ENCODE assay signal across 17 mouse cellular contexts in the genomic region with DNA sequence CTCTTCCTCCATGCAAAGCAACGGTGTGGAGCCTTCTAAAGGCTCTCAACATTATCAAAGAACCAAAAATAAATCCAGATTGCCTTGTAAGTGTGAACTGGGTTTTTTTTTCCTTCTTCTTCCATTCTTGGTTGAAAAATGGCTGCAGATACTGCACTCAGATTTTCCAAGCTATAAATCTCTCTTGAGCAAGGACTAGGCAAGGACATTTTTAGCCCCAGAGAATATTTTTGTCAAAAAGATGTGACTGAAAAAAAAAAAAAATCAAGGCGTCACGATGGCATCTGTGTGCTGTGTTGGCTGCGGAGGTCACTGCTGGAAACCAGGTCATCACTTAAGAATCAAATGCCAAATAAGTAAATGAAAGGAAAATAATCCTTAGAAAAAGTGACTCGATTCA.
"Had no signal": no experiment of that assay in that cellular context is flagged by ENCODE, and none has a peak within 500 bp of the region (broad histone marks: within the 10 kb centered on the region; RNA-seq: fewer than 3 reads in every experiment).

No protein-coding gene starts in this region.

- H3K4me3 ChIP-seq: midbrain, embryonic 10.5 days; midbrain, embryonic 13.5 days; midbrain, embryonic 15.5 days; myocyte; neural tube, embryonic 13.5 days; neural tube, embryonic 15.5 days had no signal

- DNase-seq: lung, adult 18-20 months; lung, embryonic 14.5 days; lung, postnatal 10 days; lung, postnatal 4 days; right cerebral cortex, adult 18-20 months; right cerebral cortex, postnatal 25 days; right cerebral cortex, postnatal 4 days; spleen, adult 18-20 months; thymus, adult 18-20 months; thymus, postnatal 14 days; thymus, postnatal 36 days had no signal

- H3K27me3 ChIP-seq: midbrain, embryonic 13.5 days; midbrain, embryonic 15.5 days; neural tube, embryonic 13.5 days; neural tube, embryonic 15.5 days had no signal

- H3K4me2 ChIP-seq: lung, embryonic 14.5 days; midbrain, embryonic 13.5 days; midbrain, embryonic 15.5 days; neural tube, embryonic 13.5 days; neural tube, embryonic 15.5 days had no signal

- ATAC-seq: midbrain, embryonic 13.5 days; midbrain, embryonic 15.5 days had no signal

- H3K36me3 ChIP-seq: midbrain, embryonic 10.5 days; midbrain, embryonic 13.5 days; midbrain, embryonic 15.5 days; neural tube, embryonic 13.5 days; neural tube, embryonic 15.5 days had no signal

- H3K9ac ChIP-seq: lung, embryonic 14.5 days; midbrain, embryonic 13.5 days; midbrain, embryonic 15.5 days; neural tube, embryonic 13.5 days; neural tube, embryonic 15.5 days had no signal

- H3K27ac ChIP-seq: midbrain, embryonic 10.5 days; midbrain, embryonic 13.5 days; midbrain, embryonic 15.5 days; neural tube, embryonic 13.5 days; neural tube, embryonic 15.5 days had no signal

- H3K9me3 ChIP-seq: midbrain, embryonic 10.5 days; midbrain, embryonic 13.5 days; midbrain, embryonic 15.5 days; neural tube, embryonic 13.5 days; neural tube, embryonic 15.5 days had no signal
